Mouse (Mus musculus) limb, embryonic 13.5 days (tissue): ENCODE data around the gene Ptger1. TPM values are rescaled to one million over a fixed set of nuclear protein-coding genes. Genes with fewer than 3 reads are reported as not detected.

Experiments
- polyA plus RNA-seq: library from polyadenylated mRNA; unstranded; fragments of >200 nt; fragmentation: Nextera tagmentation; extraction: Ambion mirVana; gene quantifications from 2 replicates; pipeline ENCODE4 v1.2.1, GENCODE M21; 2015

Gene Ptger1
- polyA plus RNA-seq, 1 experiment from 2014 or later, result 0.89 TPM

Other genes with a start within 250 kb of the Ptger1 start
- gene Scoc, start 208.3 kb upstream of the Ptger1 start, polyA plus RNA-seq, result 121 and 135 TPM in 2 replicates
- gene Olfr370, start 130.9 kb upstream of the Ptger1 start, polyA plus RNA-seq, result not detected in 2 replicates
- gene Ndufb7, start 100.0 kb upstream of the Ptger1 start, polyA plus RNA-seq, result 282 and 290 TPM in 2 replicates
- 578 and 605 TPM in 2 replicates for gene Tecr, start 58.7 kb upstream of the Ptger1 start, polyA plus RNA-seq
- 67.0 and 72.5 TPM in 2 replicates for gene Dnajb1, start 58.5 kb upstream of the Ptger1 start, polyA plus RNA-seq
- gene Gipc1, start 14.0 kb upstream of the Ptger1 start, polyA plus RNA-seq, result 163 and 167 TPM in 2 replicates
- gene Pkn1, start 32.5 kb downstream of the Ptger1 start, polyA plus RNA-seq, result 28.7 and 29.8 TPM in 2 replicates
- gene Ddx39, start 48.5 kb downstream of the Ptger1 start, polyA plus RNA-seq, result 138 and 143 TPM in 2 replicates
- 35.8 and 39.8 TPM in 2 replicates for gene Adgre5, start 74.6 kb downstream of the Ptger1 start, polyA plus RNA-seq
- 28.1 and 29.3 TPM in 2 replicates for gene Adgrl1, start 233.4 kb downstream of the Ptger1 start, polyA plus RNA-seq